Mouse (Mus musculus) intestine, embryonic 14.5 days (tissue): ENCODE data around the gene Fam187b. TPM values are rescaled to one million over a fixed set of nuclear protein-coding genes. Genes with fewer than 3 reads are reported as not detected.
A peak's percentile ranks its signal among the peaks of the same experiment; 100 is the strongest.

ENCODE experiments used
- ATAC-seq: fragments of 200-750 bp; cut with Nextera tagmentation; replicated peaks from 2 replicates; pipeline ENCODE4 v1.8.0; 2017; ENCODE audit warnings: low read depth, moderate number of reproducible peaks, moderate TSS enrichment, moderate library complexity; ENCODE audit not compliant: low FRiP score, low TSS enrichment
- DNase-seq: peaks from one replicate; pipeline ENCODE4 v3.0.0-alpha.2; 2018; ENCODE audit warnings: low spot score
- H3K27ac ChIP-seq: fragments of 300-500 bp; sonication (generic); 2 replicates; pipeline ENCODE4 v1.5.1; 2014; ENCODE audit warnings: low read depth, mild to moderate bottlenecking, control low read depth
- H3K27me3 ChIP-seq: fragments of 300-500 bp; sonication (generic); replicated peaks from 2 replicates; pipeline ENCODE4 v1.6.1; 2014; ENCODE audit warnings: low read length, control low read depth; ENCODE audit not compliant: control insufficient read depth, insufficient read depth
- H3K36me3 ChIP-seq: fragments of 300-500 bp; sonication (generic); 2 replicates; pipeline ENCODE4 v1.6.1; 2014; ENCODE audit warnings: low read length, control low read depth; ENCODE audit not compliant: control insufficient read depth, insufficient read depth
- H3K4me1 ChIP-seq: fragments of 300-500 bp; sonication (generic); replicated peaks from 2 replicates; pipeline ENCODE4 v1.6.1; 2014; ENCODE audit warnings: low read length, control low read depth, mixed read lengths; ENCODE audit not compliant: control insufficient read depth, insufficient read depth
- H3K4me2 ChIP-seq: fragments of 300-500 bp; sonication (generic); 2 replicates; pipeline ENCODE4 v1.6.1; 2014; ENCODE audit warnings: low read length
- H3K4me3 ChIP-seq: fragments of 300-500 bp; sonication (generic); 2 replicates; pipeline ENCODE4 v1.5.1; 2014; ENCODE audit warnings: low read depth, low read length, control low read depth, mixed read lengths
- H3K9ac ChIP-seq: fragments of 300-500 bp; sonication (generic); 2 replicates; pipeline ENCODE4 v1.6.1; 2014; ENCODE audit warnings: mild to moderate bottlenecking, low read length
- H3K9me3 ChIP-seq: fragments of 300-500 bp; sonication (generic); 2 replicates; pipeline ENCODE4 v1.6.1; 2016; ENCODE audit warnings: low read length, control low read depth; ENCODE audit not compliant: control insufficient read depth
- WGBS: fragments of 180-500 bp; shearing (Covaris S2); extraction: QIAGEN DNeasy Blood & Tissue Kit; methylation state at CpG from one replicate; pipeline ENCODE4 v1.1.7; 2014; 5-methylcytosine and 5-hydroxymethylcytosine counted together
- polyA plus RNA-seq: library from polyadenylated mRNA; unstranded; fragments of >200 nt; fragmentation: Nextera tagmentation; extraction: Ambion mirVana; gene quantifications from 2 replicates; pipeline ENCODE4 v1.2.1, GENCODE M21; 2014

Fam187b gene
- polyA plus RNA-seq, 1 experiment from 2014 or later, result 9.4 TPM

DNA sequence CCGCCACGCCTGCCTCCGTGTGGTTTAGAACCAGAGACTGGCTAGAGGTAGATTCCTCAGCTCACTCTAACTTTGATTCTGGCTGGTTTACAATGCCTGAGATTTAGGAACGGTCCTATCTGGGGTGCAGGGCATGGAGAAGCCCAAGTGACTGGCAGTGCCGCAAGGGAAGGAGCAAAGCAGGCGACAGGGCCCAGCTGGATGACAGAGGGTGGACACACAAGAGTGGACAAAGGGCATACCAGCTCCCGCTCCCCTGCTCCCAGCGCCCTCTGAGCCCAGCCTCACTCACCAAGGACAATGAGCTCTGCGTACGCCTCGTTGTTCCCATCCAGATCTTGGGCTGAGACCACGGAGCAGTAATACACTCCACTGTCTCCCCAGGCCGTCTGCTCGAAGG, 7.9 kb upstream of the Fam187b start:
- Histone ChIP-seq H3K4me2 (no peak overlapping the region), H3K4me1 (no peaks in the 10 kb centered on the region), H3K9ac (no peak overlapping the region), H3K4me3 (no peak overlapping the region), H3K9me3 (no peaks in the 10 kb centered on the region), H3K36me3 (peaks cover 20% of the 10 kb centered on the region; the same call in 1 of the 2 replicates), H3K27ac (no peak overlapping the region), H3K27me3 (no peaks in the 10 kb centered on the region)
- 86% methylated on average over 14 of the region's 14 CpGs for WGBS
- no peak for DNase-seq
- no peak for ATAC-seq

- ATAC-seq, result no peak
- 80% methylated on average over 3 of the region's 3 CpGs for WGBS
- DNase-seq, result no peak
- Histone ChIP-seq H3K27ac (no peak overlapping the region), H3K4me1 (no peaks in the 10 kb centered on the region), H3K4me2 (no peak overlapping the region), H3K9me3 (no peaks in the 10 kb centered on the region), H3K9ac (no peak overlapping the region), H3K36me3 (peaks cover 14% of the 10 kb centered on the region; the same call in 1 of the 2 replicates), H3K27me3 (no peaks in the 10 kb centered on the region), H3K4me3 (no peak overlapping the region)
These were observed 6.9 kb upstream of the Fam187b start for GRCm38 (mm10) chr7:30966657-30967056.

DNA sequence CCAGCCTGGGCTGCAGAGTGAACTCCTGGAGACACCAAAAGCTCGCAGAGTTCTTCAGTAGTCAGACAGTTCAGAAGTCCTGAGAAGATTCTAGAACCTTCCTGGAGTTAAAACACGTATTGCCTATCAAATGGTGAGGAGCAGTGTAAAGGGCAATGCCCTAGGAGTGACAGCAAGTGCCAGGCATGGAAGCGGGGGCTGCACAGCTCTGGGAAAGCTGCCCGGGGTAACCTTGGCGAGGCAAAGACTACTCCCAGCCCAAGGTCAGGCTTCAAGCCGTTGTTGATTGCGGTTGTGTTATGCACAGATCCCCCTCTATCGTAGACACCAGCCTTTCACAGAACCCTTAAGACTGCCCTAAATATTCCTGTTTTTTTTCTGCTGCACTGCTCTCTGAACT, 5.0 kb upstream of the Fam187b start:
- no peaks in the 10 kb centered on the region; the same call in 1 of the 2 replicates for H3K4me1 ChIP-seq
- 91% methylated on average over 8 of the region's 8 CpGs for WGBS
- no peak overlapping the region for H3K27ac ChIP-seq
- no peak overlapping the region for H3K9ac ChIP-seq
- ATAC-seq (no peak), DNase-seq (no peak)
- H3K9me3 ChIP-seq, result no peaks in the 10 kb centered on the region
- H3K27me3 ChIP-seq, result 0 out of 2 replicates have a peak, but pooled peaks cover 11% of the 10 kb centered on the region
- H3K36me3 ChIP-seq, result peaks cover 11% of the 10 kb centered on the region; the same call in 1 of the 2 replicates
- no peak overlapping the region for H3K4me2 ChIP-seq
- no peak overlapping the region for H3K4me3 ChIP-seq

DNA sequence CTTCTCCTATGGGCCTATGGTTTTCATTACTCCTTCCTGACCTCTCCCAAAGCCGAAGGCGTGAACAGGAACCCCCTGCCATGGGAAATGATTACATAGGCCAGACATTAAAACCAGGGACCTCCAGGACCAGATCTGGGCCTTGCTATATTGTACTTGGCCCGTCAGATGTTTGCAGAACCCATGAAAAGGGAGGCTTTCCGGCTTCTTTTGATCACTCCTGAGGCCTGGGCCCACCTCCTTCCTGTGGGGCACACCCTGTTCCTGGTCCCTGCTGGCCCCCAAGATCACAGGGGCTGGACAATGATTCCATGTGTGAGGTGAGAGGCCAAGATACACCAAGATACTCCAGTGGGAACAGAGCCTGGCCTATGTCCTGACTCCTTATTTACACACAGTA, 4.4 kb upstream of the Fam187b start:
- no peak overlapping the region for H3K4me2 ChIP-seq
- 0 out of 2 replicates have a peak, but pooled peaks cover 11% of the 10 kb centered on the region for H3K27me3 ChIP-seq
- no peak overlapping the region for H3K4me3 ChIP-seq
- 91% methylated on average over 4 of the region's 4 CpGs for whole genome bisulfite sequencing
- ATAC-seq (no peak), DNase-seq (no peak)
- peaks cover 11% of the 10 kb centered on the region; the same call in 1 of the 2 replicates for H3K36me3 ChIP-seq
- H3K27ac ChIP-seq, result no peak overlapping the region
- H3K4me1 ChIP-seq, result no peaks in the 10 kb centered on the region; the same call in 1 of the 2 replicates
- no peaks in the 10 kb centered on the region for H3K9me3 ChIP-seq
- H3K9ac ChIP-seq, result no peak overlapping the region

GRCm38 (mm10) chr7:30971901-30972300, 1.7 kb upstream of the Fam187b start:
- H3K36me3 ChIP-seq, result peaks cover 11% of the 10 kb centered on the region; the same call in 1 of the 2 replicates
- H3K27ac ChIP-seq, result no peak overlapping the region
- H3K4me2 ChIP-seq, result peak overlapping the region; percentile 61
- peak overlapping the region; percentile 47 for H3K4me3 ChIP-seq
- H3K27me3 ChIP-seq, result 0 out of 2 replicates have a peak, but pooled peaks cover 11% of the 10 kb centered on the region
- DNase-seq (no peak), ATAC-seq (no peak)
- H3K4me1 ChIP-seq, result no peaks in the 10 kb centered on the region; the same call in 1 of the 2 replicates
- no peaks in the 10 kb centered on the region for H3K9me3 ChIP-seq
- peak overlapping the region; percentile 66; the same call in 1 of the 2 replicates for H3K9ac ChIP-seq
- WGBS, result 87% methylated on average over 15 of the region's 15 CpGs

- Histone ChIP-seq H3K4me3 (peak overlapping the region; percentile 47), H3K27ac (peak overlapping the region; percentile 81), H3K9ac (peak overlapping the region; percentile 66), H3K4me2 (peak overlapping the region; percentile 61), H3K27me3 (0 out of 2 replicates have a peak, but pooled peaks cover 11% of the 10 kb centered on the region), H3K4me1 (no peaks in the 10 kb centered on the region; the same call in 1 of the 2 replicates), H3K9me3 (no peaks in the 10 kb centered on the region), H3K36me3 (peaks cover 11% of the 10 kb centered on the region; the same call in 1 of the 2 replicates)
- WGBS, result 3% methylated on average over 41 of the region's 41 CpGs
- ATAC-seq (peak; percentile 41), DNase-seq (no peak)
These were observed 952 bp upstream of the Fam187b start for GRCm38 (mm10) chr7:30972426-30973250.

DNA sequence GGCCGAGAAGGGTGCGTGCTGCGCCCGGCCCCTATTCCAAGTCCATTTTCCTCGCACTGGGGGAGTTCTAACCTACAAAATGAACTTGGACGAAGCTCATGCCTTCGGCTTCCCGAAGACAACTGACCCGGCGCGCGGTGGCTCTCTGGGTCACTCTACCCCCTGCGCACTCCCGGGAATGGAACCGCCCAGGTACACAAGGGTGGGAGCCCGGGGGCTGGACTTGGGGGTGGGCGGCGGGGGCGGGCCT, 414 bp upstream of the Fam187b start, which contains the start of gene Lsr:
Gene Lsr (minus strand): TSS at position 214 of the 250 bp plus-strand sequence.
- Histone ChIP-seq H3K9me3 (no peaks in the 10 kb centered on the region), H3K36me3 (peaks cover 11% of the 10 kb centered on the region; the same call in 1 of the 2 replicates), H3K27me3 (0 out of 2 replicates have a peak, but pooled peaks cover 11% of the 10 kb centered on the region), H3K4me3 (peak within 1 kb of the TSS; percentile 47), H3K27ac (peak within 1 kb of the TSS; percentile 81), H3K4me1 (no peaks in the 10 kb centered on the region; the same call in 1 of the 2 replicates), H3K4me2 (peak within 1 kb of the TSS; percentile 61), H3K9ac (peak within 1 kb of the TSS; percentile 66)
- ATAC-seq (peak; percentile 91; the same call in 1 of the 2 replicates), DNase-seq (no peak)
- under 1% methylated on average over 19 of the region's 19 CpGs for WGBS

DNA sequence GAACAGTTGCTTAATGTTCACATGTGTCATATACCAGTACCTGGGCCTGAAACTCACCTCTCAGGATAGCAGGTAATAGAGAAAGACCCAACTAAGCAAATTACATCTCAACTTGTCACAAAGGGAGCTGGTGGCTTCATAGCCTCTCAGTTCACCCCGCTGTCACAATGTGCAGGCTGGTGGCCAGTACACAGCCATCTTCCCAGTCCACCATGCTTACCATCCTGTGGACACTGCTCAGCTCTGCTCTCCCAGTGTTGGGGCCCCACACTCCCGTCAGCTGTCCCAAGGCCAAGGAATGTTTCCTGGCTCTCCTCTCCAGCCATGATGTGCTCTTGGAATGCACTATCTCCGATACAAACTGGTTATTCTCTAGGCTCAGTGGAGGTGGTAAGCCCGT, 8.1 kb downstream of the Fam187b start:
- no peaks in the 10 kb centered on the region for H3K9me3 ChIP-seq
- no peak overlapping the region for H3K4me3 ChIP-seq
- H3K4me2 ChIP-seq, result no peak overlapping the region
- H3K27ac ChIP-seq, result no peak overlapping the region
- no peak for DNase-seq
- no peak overlapping the region for H3K9ac ChIP-seq
- H3K36me3 ChIP-seq, result no peaks in the 10 kb centered on the region
- no peaks in the 10 kb centered on the region for H3K27me3 ChIP-seq
- ATAC-seq, result no peak
- no peaks in the 10 kb centered on the region for H3K4me1 ChIP-seq
- 92% methylated on average over 4 of the region's 4 CpGs for WGBS
